Mouse (Mus musculus) forebrain, embryonic 12.5 days (tissue): Measurements from ENCODE around the gene Sufu. TPM values are rescaled to one million over a fixed set of nuclear protein-coding genes. Genes with fewer than 3 reads are reported as not detected.

Experiments
- ATAC-seq: fragments of 200-750 bp; cut with Nextera tagmentation; 2 replicates; pipeline ENCODE4 v1.8.0; 2017; ENCODE audit warnings: moderate TSS enrichment; ENCODE audit not compliant: low FRiP score
- H3K27ac ChIP-seq: fragments of 300-500 bp; sonication (generic); 2 replicates; pipeline ENCODE4 v1.5.1; 2016; ENCODE audit warnings: mild to moderate bottlenecking
- H3K27me3 ChIP-seq: fragments of 300-500 bp; sonication (generic); 2 replicates; pipeline ENCODE4 v1.6.1; 2016; ENCODE audit warnings: mild to moderate bottlenecking
- H3K36me3 ChIP-seq: fragments of 300-500 bp; sonication (generic); replicated peaks from 2 replicates; pipeline ENCODE4 v1.6.1; 2016; ENCODE audit warnings: mild to moderate bottlenecking
- H3K4me1 ChIP-seq: fragments of 300-500 bp; sonication (generic); 2 replicates; pipeline ENCODE4 v1.6.1; 2016
- H3K4me2 ChIP-seq: fragments of 300-500 bp; sonication (generic); 2 replicates; pipeline ENCODE4 v1.6.1; 2016; ENCODE audit warnings: mild to moderate bottlenecking, moderate library complexity
- H3K4me3 ChIP-seq: fragments of 300-500 bp; sonication (generic); replicated peaks from 2 replicates; pipeline ENCODE4 v1.5.1; 2016; ENCODE audit warnings: mild to moderate bottlenecking
- H3K9ac ChIP-seq: fragments of 300-500 bp; sonication (generic); 2 replicates; pipeline ENCODE4 v1.6.1; 2016; ENCODE audit warnings: mild to moderate bottlenecking
- H3K9me3 ChIP-seq: fragments of 300-500 bp; sonication (generic); 2 replicates; pipeline ENCODE4 v1.6.1; 2016
- WGBS: fragments of 180-500 bp; shearing (Covaris S2); methylation state at CpG from one replicate; pipeline ENCODE4 v1.1.7; 2016; 5-methylcytosine and 5-hydroxymethylcytosine counted together
- polyA plus RNA-seq: library from polyadenylated mRNA; unstranded; fragments of >200 nt; fragmentation: Nextera tagmentation; extraction: Ambion mirVana; gene quantifications from 2 replicates; pipeline ENCODE4 v1.2.1, GENCODE M21; 2016

Sufu gene
- polyA plus RNA-seq, 1 experiment from 2014 or later, result 38.7 TPM

DNA sequence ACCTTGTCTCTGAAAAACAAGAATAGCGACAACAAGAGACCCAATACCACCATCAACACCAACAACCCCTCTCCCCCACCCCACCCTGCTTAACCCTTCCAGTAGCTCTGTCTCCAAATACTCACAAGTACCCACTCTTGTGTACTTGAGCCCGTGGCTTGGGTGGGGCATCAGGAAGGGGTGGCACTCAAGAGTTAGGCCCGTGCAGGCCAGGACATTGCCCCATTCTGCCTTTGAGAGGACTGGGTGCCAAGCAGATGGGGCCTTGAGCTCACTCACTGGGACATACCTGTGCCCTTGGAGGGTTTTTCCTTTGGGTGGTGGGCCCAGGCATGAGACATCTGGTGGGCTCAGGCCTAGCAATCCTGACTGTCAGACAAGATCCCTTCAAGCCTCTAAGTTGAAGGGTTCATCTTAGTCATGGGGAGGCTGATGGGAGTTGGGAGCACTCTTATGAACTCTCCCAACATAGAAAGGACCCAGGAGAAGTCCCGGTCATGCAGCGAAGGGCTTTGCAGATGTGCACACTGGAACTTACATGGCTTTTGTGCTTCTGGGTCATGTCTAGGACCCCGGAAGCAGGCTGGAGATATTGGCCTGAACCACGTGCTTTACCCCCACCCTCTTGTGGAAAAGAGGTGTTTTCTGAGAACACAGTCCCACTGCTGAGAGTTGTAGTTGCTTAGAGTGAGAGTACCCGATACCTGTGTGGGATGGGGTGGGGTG lies 109.1 kb downstream of the Sufu start:
- Histone ChIP-seq H3K27ac (peak overlapping the region; percentile 100), H3K4me2 (peak overlapping the region; percentile 97), H3K9me3 (no peaks in the 10 kb centered on the region), H3K4me1 (peaks cover 68% of the 10 kb centered on the region), H3K9ac (peak overlapping the region; percentile 56), H3K36me3 (peaks cover 58% of the 10 kb centered on the region), H3K4me3 (peak overlapping the region; percentile 98), H3K27me3 (no peaks in the 10 kb centered on the region)
- no peak for ATAC-seq
- 77% methylated on average over 8 of the region's 8 CpGs for WGBS

DNA sequence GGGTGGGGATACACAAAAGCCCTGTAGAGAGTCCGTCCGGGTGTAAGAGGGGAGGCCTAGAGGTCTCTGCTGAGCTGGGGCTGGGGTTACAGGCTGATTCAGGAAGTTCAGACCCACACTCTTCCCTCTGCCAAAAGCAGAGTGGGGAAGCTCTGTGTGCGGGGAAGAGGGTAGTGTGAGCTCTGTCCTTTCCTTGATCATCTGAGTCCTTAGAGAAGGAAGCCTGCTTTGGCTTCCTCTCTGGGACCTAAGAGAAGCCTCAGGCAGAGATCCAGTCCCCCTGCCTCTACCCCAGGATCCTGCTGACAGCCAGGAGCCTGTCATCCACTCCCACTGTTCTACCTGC lies 109.6 kb downstream of the Sufu start:
- 38% methylated on average over 3 of the region's 3 CpGs for WGBS
- Histone ChIP-seq H3K9me3 (no peaks in the 10 kb centered on the region), H3K9ac (peak overlapping the region; percentile 56), H3K4me1 (peaks cover 69% of the 10 kb centered on the region), H3K27me3 (no peaks in the 10 kb centered on the region), H3K4me3 (peak overlapping the region; percentile 98), H3K36me3 (peaks cover 61% of the 10 kb centered on the region), H3K27ac (peak overlapping the region; percentile 92), H3K4me2 (peak overlapping the region; percentile 97)
- no peak for ATAC-seq

DNA sequence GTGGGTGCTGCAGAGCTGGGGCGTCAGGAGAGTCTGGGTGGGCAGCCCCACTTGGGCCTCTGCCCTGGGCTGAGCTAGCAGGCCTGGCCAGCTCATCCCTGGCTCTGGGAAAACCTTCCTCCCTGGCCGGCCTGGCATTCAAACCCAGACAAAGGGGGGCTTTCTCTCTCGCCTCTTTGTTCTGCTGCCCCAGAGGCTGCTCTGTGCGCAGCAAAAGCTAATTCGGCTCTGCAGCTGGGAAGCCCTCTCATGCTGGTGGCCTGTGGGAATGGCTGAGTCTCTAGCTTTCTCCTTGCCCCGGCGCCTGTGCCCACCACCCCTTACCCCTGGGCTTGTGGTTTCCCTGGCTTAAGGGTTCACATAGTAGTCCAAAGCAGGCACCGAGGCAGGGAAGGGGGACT lies 110.5 kb downstream of the Sufu start:
- Histone ChIP-seq H3K27me3 (no peaks in the 10 kb centered on the region), H3K4me3 (peak overlapping the region; percentile 98), H3K9me3 (no peaks in the 10 kb centered on the region), H3K4me2 (peak overlapping the region; percentile 97), H3K27ac (peak overlapping the region; percentile 92), H3K4me1 (peaks cover 72% of the 10 kb centered on the region), H3K36me3 (peaks cover 69% of the 10 kb centered on the region), H3K9ac (peak overlapping the region; percentile 56)
- ATAC-seq, result peak; percentile 19; the same call in 1 of the 2 replicates
- WGBS, result 10% methylated on average over 8 of the region's 8 CpGs

DNA sequence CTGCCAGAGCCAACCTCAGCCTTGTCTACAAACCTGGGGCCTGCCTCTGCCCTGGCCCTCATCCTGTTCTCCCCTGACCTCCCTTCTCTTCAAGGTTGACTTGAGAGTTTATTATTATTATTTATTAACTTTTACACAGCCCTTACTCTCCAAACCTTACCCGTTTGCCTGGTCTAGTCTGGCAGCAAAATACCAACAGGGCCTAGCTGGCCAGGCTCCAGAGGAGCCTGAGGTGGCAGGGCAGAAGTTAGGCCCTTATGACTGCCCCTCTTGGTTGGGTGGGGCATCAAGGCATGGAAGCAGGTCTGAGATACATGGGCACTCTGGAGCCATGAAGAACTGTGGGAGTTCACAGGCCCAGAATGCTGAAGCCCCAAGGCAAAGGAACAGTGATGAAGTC lies 111.1 kb downstream of the Sufu start:
- 0 out of 2 replicates have a peak overlapping the region, but pooled peaks have one; percentile 98 for H3K4me3 ChIP-seq
- peaks cover 75% of the 10 kb centered on the region for H3K36me3 ChIP-seq
- H3K4me1 ChIP-seq, result peaks cover 72% of the 10 kb centered on the region
- no peaks in the 10 kb centered on the region for H3K9me3 ChIP-seq
- peak overlapping the region; percentile 92 for H3K27ac ChIP-seq
- no peaks in the 10 kb centered on the region for H3K27me3 ChIP-seq
- peak overlapping the region; percentile 97 for H3K4me2 ChIP-seq
- peak overlapping the region; percentile 56 for H3K9ac ChIP-seq
- ATAC-seq, result no peak
- WGBS, result 88% methylated on average over 1 of the region's 1 CpGs

DNA sequence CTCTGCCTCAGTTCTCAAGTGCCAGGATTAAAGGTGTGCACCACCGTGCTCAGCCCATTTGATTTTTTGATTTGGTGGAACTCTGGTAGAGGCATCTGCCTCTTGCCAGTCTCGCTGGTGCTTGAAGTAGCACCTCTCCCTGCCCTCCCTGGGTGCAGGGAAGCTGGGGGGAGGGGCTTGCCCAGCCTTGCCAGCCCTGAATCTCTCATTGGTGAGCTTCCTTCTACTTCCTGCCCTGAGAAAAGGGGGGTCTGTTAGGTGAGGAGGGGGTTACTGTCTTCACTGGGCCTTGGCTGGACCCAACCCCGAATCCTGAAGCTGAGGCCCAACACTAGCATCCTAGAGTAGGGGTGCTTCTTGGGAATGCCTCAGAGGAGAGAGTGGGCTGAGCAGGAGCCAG lies 112.0 kb downstream of the Sufu start:
- Histone ChIP-seq H3K4me1 (peaks cover 72% of the 10 kb centered on the region), H3K4me2 (no peak overlapping the region), H3K4me3 (no peak overlapping the region; the same call in 1 of the 2 replicates), H3K27ac (0 out of 2 replicates have a peak overlapping the region, but pooled peaks have one; percentile 36), H3K9me3 (no peaks in the 10 kb centered on the region), H3K27me3 (no peaks in the 10 kb centered on the region), H3K9ac (peak overlapping the region; percentile 56; the same call in 1 of the 2 replicates), H3K36me3 (peaks cover 85% of the 10 kb centered on the region)
- 88% methylated on average over 3 of the region's 3 CpGs for WGBS
- no peak for ATAC-seq

DNA sequence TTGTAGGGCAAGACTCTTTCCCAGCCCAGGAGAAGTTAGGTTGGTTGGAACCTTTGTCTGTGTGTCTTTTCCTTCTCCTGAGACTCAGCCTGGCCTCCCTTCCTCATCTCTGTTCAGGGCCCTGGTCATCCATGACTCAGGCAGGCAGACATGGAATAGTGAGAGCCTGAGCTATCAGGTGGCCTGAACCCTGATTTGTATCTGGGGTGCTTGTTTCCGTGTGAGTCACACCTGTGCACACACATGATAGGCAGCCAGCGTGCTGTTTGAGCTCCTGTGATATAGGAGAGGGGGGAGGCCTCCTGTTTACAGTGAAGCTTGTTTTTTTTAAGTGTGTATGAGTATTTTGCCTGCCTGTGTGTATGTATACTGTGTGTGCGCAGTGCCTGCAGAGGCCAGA lies 112.5 kb downstream of the Sufu start:
- Histone ChIP-seq H3K4me1 (peaks cover 70% of the 10 kb centered on the region), H3K27me3 (no peaks in the 10 kb centered on the region), H3K27ac (0 out of 2 replicates have a peak overlapping the region, but pooled peaks have one; percentile 36), H3K9me3 (no peaks in the 10 kb centered on the region), H3K4me2 (no peak overlapping the region), H3K36me3 (peaks cover 89% of the 10 kb centered on the region), H3K9ac (no peak overlapping the region), H3K4me3 (no peak overlapping the region; the same call in 1 of the 2 replicates)
- WGBS, result 87% methylated on average over 3 of the region's 3 CpGs
- no peak for ATAC-seq

DNA sequence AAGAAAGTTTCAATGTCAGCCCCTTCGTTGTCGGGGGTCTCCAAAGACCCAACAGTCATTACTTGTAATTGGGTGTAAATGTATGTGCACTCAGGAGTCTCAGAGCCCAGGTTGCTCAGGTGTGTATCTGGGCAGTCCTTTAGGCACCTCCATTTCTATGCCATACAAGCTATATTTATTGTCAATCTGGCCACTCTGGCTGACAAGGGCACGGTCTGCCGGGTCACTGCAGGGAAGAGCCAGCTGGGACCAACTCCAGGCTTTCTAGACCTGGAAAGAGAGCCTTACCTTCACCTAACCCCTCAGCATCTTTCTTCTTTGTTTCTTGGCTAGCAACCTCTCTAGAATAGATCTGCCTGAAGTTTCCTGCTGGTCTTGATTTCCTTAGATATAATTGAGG lies 113.0 kb downstream of the Sufu start:
- H3K27ac ChIP-seq, result no peak overlapping the region
- H3K27me3 ChIP-seq, result no peaks in the 10 kb centered on the region
- WGBS, result 89% methylated on average over 4 of the region's 4 CpGs
- H3K36me3 ChIP-seq, result peaks cover 94% of the 10 kb centered on the region
- H3K9me3 ChIP-seq, result no peaks in the 10 kb centered on the region
- H3K4me1 ChIP-seq, result peaks cover 65% of the 10 kb centered on the region
- H3K9ac ChIP-seq, result no peak overlapping the region
- no peak overlapping the region for H3K4me3 ChIP-seq
- ATAC-seq, result no peak
- no peak overlapping the region for H3K4me2 ChIP-seq

DNA sequence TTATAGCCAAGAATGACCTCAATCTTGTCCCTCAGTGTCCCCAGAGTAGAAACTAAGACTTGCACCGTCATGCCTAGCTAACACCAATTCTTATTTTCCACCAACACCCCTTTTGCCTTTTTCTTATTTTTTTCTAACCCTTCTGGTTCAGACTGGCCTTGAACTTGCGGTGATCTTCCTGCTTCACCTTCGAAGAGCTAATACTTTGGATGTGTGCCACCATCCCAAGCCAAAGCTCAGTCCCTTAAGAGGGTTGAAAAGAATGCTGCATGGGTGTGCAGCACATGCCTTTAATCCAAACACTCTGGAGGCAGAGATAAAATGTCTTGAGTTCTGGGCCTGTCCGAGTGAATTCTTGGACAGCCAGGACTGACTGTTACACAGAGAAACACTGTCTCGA lies 113.7 kb downstream of the Sufu start:
- ATAC-seq, result no peak
- Histone ChIP-seq H3K4me3 (no peak overlapping the region), H3K36me3 (peaks cover 94% of the 10 kb centered on the region), H3K4me1 (peaks cover 58% of the 10 kb centered on the region), H3K9ac (no peak overlapping the region), H3K27me3 (no peaks in the 10 kb centered on the region), H3K4me2 (no peak overlapping the region), H3K27ac (no peak overlapping the region), H3K9me3 (no peaks in the 10 kb centered on the region)
- 89% methylated on average over 5 of the region's 5 CpGs for WGBS

DNA sequence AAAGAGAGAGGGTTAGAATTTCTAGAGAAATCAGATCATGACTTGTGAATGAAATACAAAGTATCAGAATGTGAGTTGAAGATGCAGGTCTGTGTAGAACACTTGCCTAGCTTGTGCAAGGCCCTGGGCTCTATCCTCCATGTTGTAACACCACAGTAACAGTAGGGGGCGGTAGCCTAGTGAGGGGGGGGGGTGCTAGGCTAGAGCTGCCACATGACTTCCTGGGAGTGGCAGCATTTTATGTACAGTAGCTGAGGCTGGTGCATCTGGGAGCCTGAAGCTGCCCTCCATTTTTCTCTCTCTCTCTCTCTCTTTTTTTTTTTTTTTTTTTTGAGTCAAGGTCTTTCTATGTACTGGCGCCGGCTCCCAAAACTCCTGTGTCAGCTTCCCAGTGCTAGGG lies 114.1 kb downstream of the Sufu start:
- WGBS, result 57% methylated on average over 3 of the region's 3 CpGs
- no peak for ATAC-seq
- H3K4me2 ChIP-seq, result no peak overlapping the region
- H3K9ac ChIP-seq, result no peak overlapping the region
- peaks cover 93% of the 10 kb centered on the region for H3K36me3 ChIP-seq
- no peak overlapping the region for H3K4me3 ChIP-seq
- H3K4me1 ChIP-seq, result peaks cover 54% of the 10 kb centered on the region
- H3K27me3 ChIP-seq, result no peaks in the 10 kb centered on the region
- H3K27ac ChIP-seq, result no peak overlapping the region
- no peaks in the 10 kb centered on the region for H3K9me3 ChIP-seq

DNA sequence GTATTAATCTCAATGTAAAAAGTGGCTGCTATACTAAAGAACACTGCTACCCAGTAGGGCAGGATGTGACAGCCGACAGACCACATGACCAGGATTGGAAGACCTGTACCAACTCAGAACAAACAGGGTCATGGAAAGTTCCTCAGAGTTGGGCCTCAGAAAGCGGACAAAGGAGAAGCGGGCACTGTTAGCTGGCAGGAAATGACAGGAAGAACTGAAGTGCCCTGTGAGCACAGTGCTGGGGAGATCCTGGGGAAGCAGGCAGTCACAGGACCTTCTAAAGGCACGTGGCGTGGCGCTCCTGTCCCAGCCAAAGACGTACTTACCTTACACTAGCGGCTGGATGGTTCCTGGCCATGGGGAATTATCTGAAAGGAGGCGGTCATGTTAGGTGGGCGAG lies 114.6 kb downstream of the Sufu start:
- Histone ChIP-seq H3K27me3 (no peaks in the 10 kb centered on the region), H3K4me1 (peaks cover 50% of the 10 kb centered on the region), H3K4me2 (no peak overlapping the region), H3K27ac (0 out of 2 replicates have a peak overlapping the region, but pooled peaks have one; percentile 53), H3K4me3 (no peak overlapping the region), H3K9ac (no peak overlapping the region), H3K36me3 (peaks cover 92% of the 10 kb centered on the region), H3K9me3 (no peaks in the 10 kb centered on the region)
- no peak for ATAC-seq
- WGBS, result 87% methylated on average over 10 of the region's 10 CpGs

DNA sequence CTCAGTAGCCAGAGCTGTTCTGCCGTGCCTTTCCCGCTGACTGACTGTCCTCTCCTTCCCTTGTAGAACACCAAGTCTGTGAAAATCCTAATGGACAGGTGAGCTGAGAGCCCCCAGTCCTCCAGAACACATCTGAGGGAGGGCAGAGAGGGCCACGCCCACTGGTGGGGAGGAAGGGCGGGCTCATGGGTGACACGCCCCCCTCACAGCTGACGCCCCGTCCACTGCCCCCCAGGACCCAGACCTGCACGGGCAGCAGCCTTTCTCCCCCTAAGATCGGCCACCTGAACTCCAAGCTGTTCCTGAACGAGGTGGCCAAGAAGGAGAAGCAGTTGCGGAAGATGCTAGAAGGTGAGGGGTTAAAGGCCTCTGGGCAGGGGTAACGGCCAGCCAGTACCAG lies 117.7 kb downstream of the Sufu start:
- Histone ChIP-seq H3K4me1 (peaks cover 41% of the 10 kb centered on the region), H3K4me3 (no peak overlapping the region), H3K9ac (no peak overlapping the region), H3K4me2 (no peak overlapping the region), H3K36me3 (peaks cover 68% of the 10 kb centered on the region), H3K27ac (no peak overlapping the region), H3K9me3 (no peaks in the 10 kb centered on the region), H3K27me3 (no peaks in the 10 kb centered on the region)
- no peak for ATAC-seq
- WGBS, result 90% methylated on average over 11 of the region's 12 CpGs

DNA sequence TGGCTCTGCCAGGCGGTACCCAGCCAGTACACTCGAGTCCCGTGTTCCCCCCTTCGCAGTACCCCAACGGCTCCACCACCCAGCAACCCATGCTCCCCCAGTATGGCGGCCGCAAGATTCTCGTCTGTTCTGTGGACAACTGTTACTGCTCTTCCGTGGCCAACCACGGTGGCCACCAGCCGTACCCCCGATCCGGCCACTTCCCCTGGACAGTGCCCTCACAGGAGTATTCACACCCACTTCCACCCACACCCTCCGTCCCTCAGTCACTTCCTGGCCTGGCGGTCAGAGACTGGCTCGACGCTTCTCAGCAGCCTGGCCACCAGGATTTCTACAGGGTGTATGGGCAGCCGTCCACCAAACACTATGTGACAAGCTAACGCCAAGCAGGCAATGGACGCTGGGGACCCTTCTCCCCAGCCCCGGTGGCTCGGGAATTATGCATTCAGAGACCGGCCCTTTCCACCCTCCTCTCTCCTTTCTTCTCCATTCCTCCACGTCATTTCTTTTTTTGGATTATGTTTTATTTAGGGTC lies 118.7 kb downstream of the Sufu start:
- Histone ChIP-seq H3K27ac (0 out of 2 replicates have a peak overlapping the region, but pooled peaks have one; percentile 31), H3K27me3 (no peaks in the 10 kb centered on the region), H3K9me3 (no peaks in the 10 kb centered on the region), H3K36me3 (peaks cover 59% of the 10 kb centered on the region), H3K9ac (no peak overlapping the region), H3K4me1 (peaks cover 32% of the 10 kb centered on the region), H3K4me2 (no peak overlapping the region), H3K4me3 (no peak overlapping the region)
- 92% methylated on average over 24 of the region's 24 CpGs for WGBS
- no peak for ATAC-seq
